Mouse (Mus musculus) midbrain, embryonic 14.5 days (tissue): ENCODE measurements at regions not wholly inside any gene's neighbourhood (a gene's known extent, or its start where the extent isn't known, plus 50 kb on each side); places are given as distances from the start of the nearest gene placed in this dataset.
A peak's percentile ranks its signal among the peaks of the same experiment; 100 is the strongest.

Experiments
- ATAC-seq: fragments of 200-750 bp; cut with Nextera tagmentation; 2 replicates; pipeline ENCODE4 v1.8.0; 2017; ENCODE audit warnings: moderate number of reproducible peaks, moderate library complexity; ENCODE audit not compliant: low FRiP score, low TSS enrichment
- DNase-seq: peaks from one replicate; pipeline ENCODE4 v3.0.0-alpha.2; 2015
- H3K27ac ChIP-seq: fragments of 300-500 bp; sonication (generic); replicated peaks from 2 replicates; pipeline ENCODE4 v1.5.1; 2014; ENCODE audit warnings: mild to moderate bottlenecking, low read depth, low read length, moderate library complexity
- H3K27me3 ChIP-seq: fragments of 300-500 bp; sonication (generic); 2 replicates; pipeline ENCODE4 v1.6.1; 2014; ENCODE audit warnings: low read length, control low read depth, mixed read lengths; ENCODE audit not compliant: control insufficient read depth, insufficient read depth
- H3K36me3 ChIP-seq: fragments of 300-500 bp; sonication (generic); 2 replicates; pipeline ENCODE4 v1.6.1; 2014; ENCODE audit warnings: low read length, control low read depth; ENCODE audit not compliant: control insufficient read depth, insufficient read depth
- H3K4me1 ChIP-seq: fragments of 300-500 bp; sonication (generic); 2 replicates; pipeline ENCODE4 v1.6.1; 2014; ENCODE audit warnings: mild to moderate bottlenecking, antibody characterized with exemption, low read length, control low read depth; ENCODE audit not compliant: control insufficient read depth, insufficient read depth
- H3K4me2 ChIP-seq: fragments of 300-500 bp; sonication (generic); 2 replicates; pipeline ENCODE4 v1.6.1; 2014; ENCODE audit warnings: mild to moderate bottlenecking, low read length, moderate library complexity
- H3K4me3 ChIP-seq: fragments of 300-500 bp; sonication (generic); replicated peaks from 2 replicates; pipeline ENCODE4 v1.5.1; 2014; ENCODE audit warnings: low read depth, low read length
- H3K9ac ChIP-seq: fragments of 300-500 bp; sonication (generic); replicated peaks from 2 replicates; pipeline ENCODE4 v1.6.1; 2014; ENCODE audit warnings: mild to moderate bottlenecking, low read length, moderate library complexity
- H3K9me3 ChIP-seq: fragments of 300-500 bp; sonication (generic); 2 replicates; pipeline ENCODE4 v1.6.1; 2016; ENCODE audit warnings: low read length, control low read depth, mixed read lengths; ENCODE audit not compliant: control insufficient read depth
- WGBS: fragments of 180-500 bp; shearing (Covaris S2); extraction: QIAGEN DNeasy Blood & Tissue Kit; methylation state at CpG from one replicate; pipeline ENCODE4 v1.1.7; 2014; 5-methylcytosine and 5-hydroxymethylcytosine counted together

GRCm38 (mm10) chr3:25240196-25240595, 96.1 kb upstream of the Naaladl2 start:
- Histone ChIP-seq H3K4me1 (no peaks in the 10 kb centered on the region), H3K36me3 (no peaks in the 10 kb centered on the region), H3K27me3 (no peaks in the 10 kb centered on the region), H3K27ac (no peak overlapping the region), H3K4me2 (no peak overlapping the region), H3K4me3 (no peak overlapping the region), H3K9me3 (no peaks in the 10 kb centered on the region; the same call in 1 of the 2 replicates), H3K9ac (no peak overlapping the region)
- ATAC-seq (no peak), DNase-seq (no peak)
- 98% methylated on average over 1 of the region's 1 CpGs for WGBS

GRCm38 (mm10) chr3:25220601-25221000, 76.5 kb upstream of the Naaladl2 start:
- H3K9me3 ChIP-seq: no peaks in the 10 kb centered on the region
- H3K9ac ChIP-seq: no peak overlapping the region
- ATAC-seq (no peak), DNase-seq (peak; percentile 45)
- no peak overlapping the region for H3K27ac ChIP-seq
- WGBS: 73% methylated on average over 1 of the region's 1 CpGs
- no peaks in the 10 kb centered on the region for H3K36me3 ChIP-seq
- H3K4me1 ChIP-seq: no peaks in the 10 kb centered on the region
- no peak overlapping the region for H3K4me3 ChIP-seq
- no peaks in the 10 kb centered on the region for H3K27me3 ChIP-seq
- H3K4me2 ChIP-seq: no peak overlapping the region

- no peak for DNase-seq
- Histone ChIP-seq H3K9me3 (no peaks in the 10 kb centered on the region), H3K9ac (no peak overlapping the region), H3K36me3 (no peaks in the 10 kb centered on the region), H3K4me2 (no peak overlapping the region), H3K27ac (no peak overlapping the region), H3K4me1 (no peaks in the 10 kb centered on the region), H3K4me3 (no peak overlapping the region), H3K27me3 (no peaks in the 10 kb centered on the region)
- WGBS: 92% methylated on average over 5 of the region's 5 CpGs
- no peak for ATAC-seq
Measured at GRCm38 (mm10) chr3:25208041-25208685, 64.1 kb upstream of the Naaladl2 start.
